Mouse (Mus musculus): ENCODE measurements at regions not wholly inside any gene's neighbourhood (a gene's known extent, or its start where the extent isn't known, plus 50 kb on each side); places are given as distances from the start of the nearest gene placed in this dataset.

- H3K36me3 ChIP-seq (ENCODE audit: control insufficient read depth, insufficient read depth) = no peaks in the 10 kb centered on the region
- ATAC-seq = no peak
- WGBS = 81% methylated on average over 5 of the region's 5 CpGs
Observed at GRCm38 (mm10) chr15:21836110-21836509, 712.7 kb upstream of the Cdh18 start.

DNA sequence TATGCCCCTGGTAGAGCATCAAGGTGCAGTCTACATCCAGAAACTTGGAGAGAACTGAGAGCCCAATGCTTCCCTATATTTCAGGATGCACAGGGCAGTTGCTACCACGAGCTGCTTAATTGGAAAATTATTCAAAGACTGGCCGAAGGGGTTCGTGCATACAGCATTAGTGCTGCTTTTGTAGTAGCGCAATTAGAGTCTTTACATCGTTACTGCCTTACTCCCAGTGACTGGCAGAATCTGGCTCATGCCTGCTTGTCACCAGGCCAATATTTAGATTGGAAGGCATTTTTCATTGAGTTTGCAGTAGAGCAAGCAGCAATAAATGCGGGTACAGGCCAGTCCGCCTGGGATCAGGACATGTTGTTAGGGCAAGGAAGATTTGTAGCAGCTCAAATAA is 690.3 kb upstream of the Cdh18 start:
- H3K9me3 ChIP-seq (ENCODE audit: control insufficient read depth) = no peaks in the 10 kb centered on the region
- no peak overlapping the region for H3K4me2 ChIP-seq (replicated peaks; ENCODE audit: low read depth)
- H3K27me3 ChIP-seq (replicated peaks; ENCODE audit: control insufficient read depth, insufficient read depth, low read length) = no peaks in the 10 kb centered on the region
- H3K4me1 ChIP-seq (replicated peaks; ENCODE audit: control insufficient read depth, insufficient read depth, low read length) = no peaks in the 10 kb centered on the region
- H3K9ac ChIP-seq (ENCODE audit: low read depth, low read length) = no peak overlapping the region
- H3K36me3 ChIP-seq (ENCODE audit: control insufficient read depth, insufficient read depth) = no peaks in the 10 kb centered on the region
- WGBS = 89% methylated on average over 7 of the region's 7 CpGs
- no peak overlapping the region for H3K27ac ChIP-seq (ENCODE audit: low read depth, low read length)
- no peak for TF ChIP-seq CTCF (IDR thresholded peaks at IDR 0.05; ENCODE audit: low read depth)
- no peak overlapping the region for H3K4me3 ChIP-seq (ENCODE audit: low read depth, low read length)
- no peak for ATAC-seq

More at GRCm38 (mm10) chr15:21836110-21836509, 712.7 kb upstream of the Cdh18 start:
- no peak overlapping the region for H3K9ac ChIP-seq (ENCODE audit: low read depth, low read length)
- no peaks in the 10 kb centered on the region for H3K9me3 ChIP-seq (ENCODE audit: control insufficient read depth)
- no peak overlapping the region for H3K27ac ChIP-seq (ENCODE audit: low read depth, low read length)
- H3K4me2 ChIP-seq (replicated peaks; ENCODE audit: low read depth) = no peak overlapping the region
- H3K27me3 ChIP-seq (replicated peaks; ENCODE audit: control insufficient read depth, insufficient read depth, low read length) = no peaks in the 10 kb centered on the region
- H3K4me1 ChIP-seq (replicated peaks; ENCODE audit: control insufficient read depth, insufficient read depth, low read length) = no peaks in the 10 kb centered on the region
- no peak for TF ChIP-seq CTCF (IDR thresholded peaks at IDR 0.05; ENCODE audit: low read depth)
- H3K4me3 ChIP-seq (ENCODE audit: low read depth, low read length) = no peak overlapping the region

DNA sequence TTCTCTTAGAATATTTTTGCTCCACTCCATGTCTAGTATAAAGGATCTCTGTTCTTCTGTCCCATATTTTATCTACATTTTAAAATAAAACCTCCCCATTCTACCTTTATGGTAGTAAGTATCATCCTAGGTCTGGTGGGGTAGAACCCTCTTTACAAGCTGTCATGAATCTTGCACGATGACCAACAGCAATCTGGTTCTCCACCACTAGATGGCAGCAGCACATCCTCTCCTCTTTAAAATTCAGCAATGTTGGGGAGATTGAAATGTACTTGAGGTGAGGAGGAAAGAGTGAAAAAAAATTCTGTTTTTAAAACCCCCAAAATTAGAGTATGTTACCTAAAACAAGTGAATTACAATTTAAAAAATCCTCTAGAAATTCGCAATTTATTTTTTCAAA is 663.6 kb upstream of the Cdh18 start:
- Histone ChIP-seq H3K27ac (ENCODE audit: low read depth, low read length) (no peak overlapping the region), H3K4me3 (ENCODE audit: low read depth, low read length) (no peak overlapping the region), H3K9me3 (ENCODE audit: control insufficient read depth) (no peaks in the 10 kb centered on the region), H3K36me3 (ENCODE audit: control insufficient read depth, insufficient read depth) (no peaks in the 10 kb centered on the region), H3K9ac (ENCODE audit: low read depth, low read length) (no peak overlapping the region), H3K4me2 (replicated peaks; ENCODE audit: low read depth) (no peak overlapping the region), H3K4me1 (replicated peaks; ENCODE audit: control insufficient read depth, insufficient read depth, low read length) (no peaks in the 10 kb centered on the region), H3K27me3 (replicated peaks; ENCODE audit: control insufficient read depth, insufficient read depth, low read length) (no peaks in the 10 kb centered on the region)
- no peak for ATAC-seq
- TF ChIP-seq CTCF (IDR thresholded peaks at IDR 0.05; ENCODE audit: low read depth) = peak; percentile 79
- 32% methylated on average over 2 of the region's 2 CpGs for WGBS
